Mouse (Mus musculus): ENCODE data around the gene Nat14. TPM values are rescaled to one million over a fixed set of nuclear protein-coding genes. Genes with fewer than 3 reads are reported as not detected.
A peak's percentile ranks its signal among the peaks of the same experiment; 100 is the strongest.

Nat14 gene
- total RNA-seq, 2 experiments from 2014 or later: 3.2 to 4.6 TPM

DNA sequence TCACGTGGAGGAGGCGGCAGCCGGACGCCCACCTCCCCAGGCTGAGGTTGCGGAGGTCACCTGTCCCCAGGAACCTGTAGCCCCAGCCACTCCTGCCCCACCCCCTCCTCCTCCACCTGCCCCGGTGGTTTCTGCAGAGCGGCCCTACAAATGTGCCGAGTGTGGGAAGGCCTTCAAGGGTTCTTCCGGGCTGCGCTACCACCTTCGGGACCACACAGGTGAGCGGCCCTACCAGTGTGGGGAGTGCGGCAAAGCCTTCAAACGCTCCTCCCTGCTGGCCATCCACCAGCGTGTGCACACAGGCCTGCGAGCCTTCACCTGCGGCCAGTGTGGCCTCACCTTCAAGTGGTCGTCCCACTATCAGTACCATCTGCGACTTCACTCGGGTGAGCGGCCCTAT lies 1.9 kb upstream of the Nat14 start:
- DNase-seq (ENCODE audit: low spot score): no peak

DNA sequence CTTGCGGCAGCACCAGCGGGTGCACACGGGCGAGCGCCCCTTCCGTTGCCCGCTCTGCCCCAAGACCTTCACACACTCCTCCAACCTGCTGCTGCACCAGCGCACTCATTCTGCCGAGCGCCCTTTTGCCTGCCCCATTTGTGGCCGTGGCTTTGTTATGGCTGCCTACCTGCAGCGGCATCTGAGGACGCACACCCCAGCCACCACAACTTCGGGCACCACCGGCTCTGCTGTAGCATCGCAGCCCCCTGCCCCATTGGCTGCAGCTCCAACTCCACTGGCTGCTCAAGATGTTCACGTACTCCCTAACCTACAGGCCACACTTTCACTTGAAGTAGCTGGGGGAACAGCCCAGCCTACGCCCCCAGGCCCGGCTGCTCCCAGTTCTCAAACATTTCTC lies 1.3 kb upstream of the Nat14 start:
- DNase-seq (ENCODE audit: low spot score): no peak

DNA sequence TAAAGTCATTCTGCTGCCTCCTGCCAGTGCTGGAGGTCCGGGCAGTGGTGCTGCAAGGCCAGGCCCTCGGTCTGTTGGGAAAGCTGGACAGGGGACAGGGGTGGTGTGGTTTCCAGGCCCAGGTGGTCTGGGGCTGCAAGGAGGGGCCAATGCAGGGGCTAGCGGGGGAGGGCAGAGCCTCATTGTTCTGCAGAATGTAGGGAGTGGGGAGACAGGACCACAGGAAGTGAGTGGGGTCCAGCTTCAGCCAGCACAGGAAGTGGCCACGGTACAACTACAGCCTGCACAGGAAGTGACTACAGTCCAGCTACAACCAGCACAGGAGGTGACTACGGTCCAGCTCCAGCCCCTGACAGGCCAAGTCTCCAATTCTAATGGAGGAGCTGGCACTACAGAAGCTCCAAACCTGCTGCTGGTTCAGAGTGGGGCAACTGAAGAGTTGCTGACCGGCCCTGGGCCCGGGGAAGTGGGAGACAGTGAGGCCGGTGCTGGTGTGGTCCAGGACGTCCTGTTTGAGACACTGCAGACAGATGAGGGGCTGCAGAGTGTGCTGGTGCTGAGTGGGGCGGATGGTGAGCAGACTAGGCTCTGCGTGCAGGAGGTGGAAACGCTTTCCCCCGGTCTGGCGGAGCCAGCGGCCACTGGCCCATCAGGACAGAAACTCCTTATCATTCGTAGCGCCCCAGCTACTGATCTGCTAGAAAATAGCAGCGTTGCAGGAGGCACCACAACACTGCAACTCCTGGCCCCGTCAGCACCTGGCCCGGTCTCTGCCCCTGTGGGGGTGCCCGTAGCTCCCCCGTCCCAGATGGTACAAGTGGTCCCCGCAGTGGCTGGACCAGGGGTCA lies 628 bp upstream of the Nat14 start:
- DNase-seq (ENCODE audit: low spot score): no peak

DNA sequence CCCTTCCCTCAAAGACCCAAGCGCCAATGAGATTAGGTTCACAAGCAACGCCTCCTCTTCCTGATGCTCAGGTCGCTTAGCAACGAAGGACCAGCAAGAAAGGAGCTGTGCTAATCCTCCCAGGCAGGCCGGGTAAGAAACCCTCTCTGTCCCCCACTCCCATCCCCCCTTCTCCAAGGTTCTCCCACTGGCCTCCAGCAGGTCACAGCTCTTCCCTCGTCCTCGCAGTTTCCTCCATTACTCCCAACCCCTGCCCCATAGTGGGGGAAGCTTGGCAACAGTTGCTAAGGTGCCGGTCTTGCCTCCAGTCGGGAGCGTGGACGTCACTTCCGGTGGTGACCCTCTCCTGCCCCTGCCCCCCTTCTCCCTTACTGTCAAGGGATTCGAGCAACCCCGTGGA lies 680 bp downstream of the Nat14 start:
- peak; percentile 61 for DNase-seq (ENCODE audit: low spot score)

DNA sequence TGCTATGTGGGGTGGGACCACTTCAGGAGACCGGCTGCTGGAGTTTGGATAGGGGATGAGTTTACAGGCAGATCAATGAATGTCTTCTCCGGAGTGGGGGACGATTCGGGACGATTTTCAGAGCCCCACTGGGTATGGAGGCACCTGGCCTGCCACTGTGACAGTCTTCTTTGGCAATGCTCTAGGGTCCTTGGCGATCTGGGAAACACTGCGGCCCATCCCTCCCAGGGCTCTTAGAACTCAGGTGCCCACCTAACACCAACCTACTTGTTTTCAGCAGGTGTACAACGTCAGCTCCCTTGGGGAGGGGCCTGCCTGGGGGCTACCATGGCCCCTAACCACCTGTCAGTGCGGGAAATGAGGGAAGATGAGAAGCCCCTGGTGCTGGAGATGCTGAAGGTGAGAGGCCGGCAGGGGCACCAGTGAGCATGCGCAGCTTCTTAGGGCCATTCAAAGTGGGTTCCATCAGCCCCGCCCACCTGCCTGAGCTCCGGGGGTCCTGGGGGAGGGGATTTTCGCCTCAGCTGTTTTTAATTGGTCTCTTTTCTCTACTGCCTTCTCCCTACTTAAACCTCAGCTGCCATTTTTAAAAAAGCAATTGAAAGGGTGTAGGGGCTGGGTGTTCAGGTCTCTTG lies 1.2 kb downstream of the Nat14 start:
- no peak for DNase-seq (ENCODE audit: low spot score)

DNA sequence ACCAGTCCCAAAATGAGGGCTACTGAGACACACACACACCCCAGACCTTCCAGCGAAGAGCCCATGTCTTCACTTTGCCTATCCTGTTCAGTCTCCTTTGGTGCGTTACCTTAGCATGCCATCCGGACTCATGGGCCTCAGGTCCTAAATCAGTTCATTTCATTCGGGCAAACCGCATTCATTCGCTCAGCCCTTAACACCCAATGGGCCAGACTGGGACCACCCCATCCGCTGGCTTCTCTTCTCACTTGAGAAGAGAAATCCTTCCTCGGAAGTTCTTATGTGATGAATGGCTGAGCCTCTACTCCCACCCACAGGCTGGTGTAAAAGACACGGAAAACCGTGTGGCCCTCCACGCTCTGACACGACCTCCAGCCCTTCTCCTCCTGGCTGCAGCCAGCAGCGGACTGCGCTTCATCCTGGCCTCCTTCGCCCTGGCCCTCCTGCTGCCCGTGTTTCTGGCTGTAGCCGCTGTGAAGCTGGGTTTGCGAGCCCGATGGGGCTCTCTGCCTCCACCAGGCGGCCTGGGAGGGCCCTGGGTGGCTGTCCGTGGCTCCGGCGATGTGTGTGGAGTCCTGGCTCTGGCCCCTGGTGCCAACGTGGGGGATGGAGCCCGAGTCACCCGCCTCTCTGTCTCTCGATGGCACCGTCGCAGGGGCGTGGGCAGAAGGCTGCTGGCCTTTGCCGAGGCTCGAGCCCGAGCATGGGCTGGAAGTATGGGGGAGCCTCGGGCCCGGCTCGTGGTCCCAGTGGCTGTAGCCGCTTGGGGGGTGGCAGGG lies 1.9 kb downstream of the Nat14 start:
- no peak for DNase-seq (ENCODE audit: low spot score)

DNA sequence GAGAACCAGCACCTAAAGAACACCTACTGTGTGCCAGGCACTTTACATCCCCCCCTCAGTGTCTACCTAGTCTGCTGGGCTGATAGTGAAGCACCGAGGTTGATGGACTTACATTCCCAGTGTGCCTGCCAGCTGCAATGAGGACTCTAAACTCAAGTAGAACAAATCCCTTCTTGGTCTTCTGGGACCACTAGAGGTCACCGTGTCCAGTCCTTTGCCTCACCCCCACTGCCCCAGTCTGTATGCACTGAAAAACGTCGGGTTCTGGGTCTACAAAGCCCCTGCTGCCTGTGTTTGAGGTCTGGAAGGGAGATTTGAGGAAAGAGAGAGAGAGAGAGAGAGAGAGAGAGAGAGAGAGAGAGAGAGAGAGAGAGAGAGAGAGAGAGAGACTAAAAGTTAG lies 2.7 kb downstream of the Nat14 start:
- no peak for DNase-seq (ENCODE audit: low spot score)

DNA sequence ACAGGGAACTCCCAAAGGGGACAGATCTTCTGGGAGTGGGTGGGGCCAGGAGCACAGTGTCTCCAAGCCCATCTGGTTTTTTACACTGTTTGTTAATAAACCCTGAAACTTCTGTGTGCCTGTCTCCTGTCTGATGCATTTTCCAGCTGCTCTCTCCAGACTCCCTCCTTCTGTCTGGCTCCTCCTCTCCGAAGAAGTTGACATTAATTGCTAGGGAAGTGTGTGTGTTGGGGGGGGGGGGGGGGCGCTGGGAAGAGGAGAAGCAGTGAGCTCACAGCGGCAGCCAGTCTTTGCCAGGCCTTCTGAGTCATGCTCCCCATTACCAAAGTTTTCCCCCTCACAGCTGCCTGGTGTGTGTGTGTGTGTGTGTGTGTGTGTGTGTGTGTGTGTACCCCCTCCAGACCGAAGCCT lies 3.1 kb downstream of the Nat14 start:
- peak; percentile 72 for DNase-seq (ENCODE audit: low spot score)

DNA sequence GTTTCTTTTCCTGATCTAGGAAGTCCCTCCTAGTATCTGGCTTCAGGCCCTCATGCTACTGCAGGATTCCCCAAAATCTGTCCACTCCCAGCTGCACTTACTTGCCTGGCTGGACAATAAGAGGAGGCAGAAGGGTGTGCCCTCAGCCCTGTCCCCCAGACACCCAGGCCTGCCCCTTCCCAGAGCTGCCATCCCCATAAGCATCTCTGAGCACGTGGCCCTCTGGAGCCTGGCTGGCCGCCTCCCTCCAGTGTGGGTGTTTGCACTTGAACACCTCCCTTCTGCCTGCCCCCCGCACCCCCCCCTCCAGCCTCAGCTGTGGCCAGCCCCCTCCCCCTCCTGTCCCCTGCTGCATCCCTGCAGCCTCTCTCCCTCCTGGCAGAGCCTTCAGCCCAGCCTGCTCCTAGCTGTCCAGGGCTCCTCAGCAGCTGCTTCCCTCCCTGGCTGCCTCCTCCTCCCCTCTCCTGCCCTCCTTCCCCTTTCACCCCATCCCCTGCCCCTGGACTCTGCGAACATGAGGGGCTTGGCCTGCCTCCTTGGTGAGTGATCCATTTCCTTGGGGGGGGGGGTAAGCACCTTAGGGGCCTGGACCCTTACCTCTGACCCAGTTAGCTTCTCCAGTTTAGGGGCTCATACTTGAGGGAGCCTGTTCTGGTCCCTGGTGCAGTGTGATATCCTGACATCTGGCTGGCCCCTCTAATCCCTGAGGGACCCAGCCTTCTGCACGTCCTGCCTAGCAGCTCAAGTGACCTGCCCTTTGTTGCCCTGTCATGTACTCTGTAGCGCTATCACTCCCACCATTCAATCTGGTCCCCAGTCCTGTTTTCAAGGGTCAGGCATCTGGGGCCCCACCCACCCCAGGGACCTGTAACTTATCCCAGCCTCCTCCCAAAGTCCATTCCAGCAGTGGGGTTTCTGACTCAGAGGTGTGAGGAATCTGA lies 3.9 kb downstream of the Nat14 start, which contains the start of gene Ssc5d:
Ssc5d (plus strand) TSS at position 345 of the 941 bp plus-strand sequence.
- DNase-seq (ENCODE audit: low spot score): peak; percentile 59

DNA sequence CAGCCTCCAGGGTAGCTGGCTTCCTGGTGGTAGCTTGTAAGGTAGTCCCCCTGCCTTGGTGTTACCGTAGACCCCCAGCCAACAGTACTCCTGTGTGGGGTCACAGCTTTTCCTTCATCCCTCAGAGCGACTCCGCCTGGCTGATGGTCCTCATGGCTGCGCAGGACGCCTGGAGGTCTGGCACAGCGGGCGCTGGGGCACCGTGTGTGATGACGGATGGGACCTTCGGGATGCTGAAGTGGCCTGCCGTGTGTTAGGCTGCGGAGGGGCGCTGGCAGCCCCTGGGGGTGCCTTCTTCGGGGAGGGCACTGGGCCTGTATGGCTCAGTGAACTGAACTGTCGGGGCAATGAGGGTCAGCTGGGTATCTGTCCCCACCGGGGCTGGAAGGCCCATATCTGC lies 5.0 kb downstream of the Nat14 start:
- no peak for DNase-seq (ENCODE audit: low spot score)

DNA sequence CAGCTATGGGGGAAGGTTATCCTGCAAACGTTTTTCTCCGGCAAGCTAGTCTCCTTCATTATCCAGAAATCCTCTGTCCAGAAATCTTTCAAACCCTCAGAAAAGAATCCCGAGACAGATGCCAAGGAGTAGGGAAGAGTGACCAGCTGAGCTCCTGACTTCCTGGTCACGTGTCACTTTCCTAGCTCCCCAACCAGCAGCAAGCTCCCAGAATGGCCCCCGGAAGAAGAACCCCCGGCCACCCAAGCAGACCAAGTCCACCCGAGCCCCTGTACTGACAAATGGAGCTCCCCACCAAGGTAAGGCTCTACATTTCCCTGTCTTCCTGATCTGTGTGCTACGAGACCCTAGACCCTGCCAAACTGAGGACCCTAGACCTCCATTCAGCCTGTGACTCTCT lies 5.9 kb downstream of the Nat14 start:
- no peak for DNase-seq (ENCODE audit: low spot score)

DNA sequence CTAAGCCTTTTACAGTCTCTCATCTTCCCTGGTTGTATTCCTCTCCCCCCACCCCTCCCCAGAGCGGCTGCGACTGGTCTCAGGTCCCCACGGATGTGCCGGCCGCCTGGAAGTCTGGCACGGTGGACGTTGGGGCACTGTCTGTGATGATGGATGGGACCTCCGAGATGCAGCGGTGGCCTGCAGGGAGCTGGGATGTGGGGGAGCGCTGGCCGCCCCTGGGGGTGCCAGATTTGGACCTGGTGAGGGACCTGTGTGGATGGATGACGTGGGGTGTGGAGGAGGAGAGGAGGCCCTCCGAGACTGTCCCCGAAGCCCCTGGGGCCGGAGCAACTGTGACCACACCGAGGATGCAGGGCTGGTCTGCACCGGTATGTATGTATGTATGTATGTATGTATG lies 6.5 kb downstream of the Nat14 start:
- DNase-seq (ENCODE audit: low spot score): no peak

DNA sequence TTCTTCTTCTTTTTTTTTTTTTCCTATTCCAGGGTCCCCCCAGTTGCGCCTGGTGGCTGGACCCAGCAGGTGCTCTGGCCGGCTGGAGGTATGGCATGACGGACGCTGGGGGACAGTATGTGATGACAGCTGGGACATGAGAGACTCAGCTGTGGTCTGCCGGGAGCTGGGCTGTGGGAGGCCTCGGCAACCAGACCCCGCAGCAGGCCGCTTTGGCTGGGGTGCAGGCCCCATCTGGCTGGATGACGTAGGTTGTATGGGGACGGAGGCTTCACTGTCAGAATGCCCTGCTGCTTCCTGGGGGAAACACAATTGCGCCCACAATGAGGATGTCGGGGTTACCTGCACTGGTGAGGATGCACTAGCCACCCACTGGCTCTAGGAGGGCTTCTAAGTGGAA lies 11.3 kb downstream of the Nat14 start:
- no peak for DNase-seq (ENCODE audit: low spot score)

DNA sequence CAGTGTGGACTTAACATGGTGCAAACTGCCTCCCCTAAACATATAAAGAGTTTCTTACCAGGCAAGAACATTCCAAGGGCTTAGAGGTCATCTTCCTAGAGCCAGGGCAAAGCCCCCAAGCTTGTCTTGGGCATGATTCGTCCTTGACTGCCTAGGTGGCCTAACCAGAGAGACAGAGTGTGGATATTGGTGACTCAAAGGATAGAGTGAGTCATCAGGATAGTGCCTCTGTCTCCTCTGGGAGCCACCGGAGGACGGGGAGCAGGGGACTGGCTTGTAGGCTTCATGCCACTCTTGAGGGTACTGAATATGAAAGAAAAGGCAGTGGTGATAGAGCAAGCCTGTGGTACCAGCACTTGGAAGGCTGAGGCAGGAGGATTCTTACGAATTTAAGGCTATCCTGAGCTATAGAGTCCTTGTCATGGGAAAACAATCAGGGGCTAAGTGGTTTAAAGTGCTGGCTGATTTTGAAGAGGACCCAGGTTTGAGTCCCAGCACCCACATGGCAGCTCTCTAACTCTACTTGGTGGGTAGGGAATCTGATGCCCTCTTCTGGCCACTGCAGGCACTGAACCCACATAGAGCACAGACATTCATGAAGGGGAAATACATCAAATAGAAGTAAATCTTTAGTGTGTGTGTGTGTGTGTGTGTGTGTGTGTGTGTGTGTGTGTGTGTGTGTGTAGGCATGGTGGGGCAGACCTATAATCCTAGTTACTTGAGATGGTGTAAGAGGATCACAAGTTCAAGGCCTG lies 12.5 kb downstream of the Nat14 start:
- no peak for DNase-seq (ENCODE audit: low spot score)

DNA sequence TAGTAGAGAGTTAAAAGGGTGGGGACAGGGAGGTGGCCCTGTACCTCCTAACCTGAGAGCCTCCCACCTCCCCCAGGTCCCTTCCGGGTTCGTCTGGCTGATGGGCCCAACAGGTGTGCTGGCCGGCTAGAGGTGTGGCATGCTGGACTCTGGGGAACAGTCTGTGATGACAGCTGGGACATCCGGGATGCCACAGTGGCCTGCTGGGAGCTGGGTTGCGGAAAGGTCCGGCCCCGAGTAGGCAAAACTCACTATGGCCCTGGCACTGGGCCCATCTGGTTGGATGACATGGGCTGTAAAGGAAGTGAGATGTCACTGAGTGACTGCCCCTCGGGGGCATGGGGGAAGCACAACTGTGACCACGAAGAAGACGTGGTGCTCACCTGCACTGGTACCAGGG lies 15.0 kb downstream of the Nat14 start:
- no peak for DNase-seq (ENCODE audit: low spot score)

DNA sequence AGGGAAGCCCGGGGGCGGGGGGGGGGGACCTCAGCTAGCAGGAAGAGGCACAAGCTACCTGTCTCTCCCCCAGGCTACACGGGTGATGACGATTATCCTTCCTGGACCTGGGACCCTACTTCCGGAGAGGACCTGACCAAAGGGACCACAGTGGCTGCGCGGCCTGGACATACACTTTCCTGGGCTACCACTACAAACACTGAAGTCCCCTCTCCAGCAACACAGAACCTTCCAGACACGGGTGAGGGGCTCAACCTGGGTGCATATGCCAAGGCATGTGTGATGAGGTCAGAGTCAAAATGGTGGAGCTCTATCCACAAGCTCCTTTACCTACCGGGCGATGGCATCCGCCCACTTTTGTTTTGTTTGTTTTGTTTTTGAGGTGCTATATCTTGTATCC lies 15.6 kb downstream of the Nat14 start:
- DNase-seq (ENCODE audit: low spot score): no peak

DNA sequence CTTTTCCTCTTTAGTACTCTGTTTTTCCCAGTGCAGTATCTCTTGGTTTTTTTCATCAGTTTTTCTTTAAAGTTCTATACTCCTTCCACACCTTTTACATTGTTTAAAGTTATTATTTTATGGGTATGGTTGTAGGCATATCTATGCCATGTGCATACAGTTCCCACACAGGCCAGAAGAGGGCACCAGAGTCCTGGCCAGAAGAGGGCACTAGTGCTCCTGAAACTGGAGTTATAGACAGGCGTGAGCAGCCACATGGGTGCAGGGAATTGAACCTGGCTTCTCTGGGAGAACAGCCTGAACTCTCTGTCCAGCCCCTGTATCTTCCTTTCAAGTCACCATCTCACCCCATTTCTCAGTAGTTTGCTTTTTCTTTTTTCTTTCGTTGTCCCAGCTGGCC lies 16.6 kb downstream of the Nat14 start:
- DNase-seq (ENCODE audit: low spot score): peak; percentile 81

DNA sequence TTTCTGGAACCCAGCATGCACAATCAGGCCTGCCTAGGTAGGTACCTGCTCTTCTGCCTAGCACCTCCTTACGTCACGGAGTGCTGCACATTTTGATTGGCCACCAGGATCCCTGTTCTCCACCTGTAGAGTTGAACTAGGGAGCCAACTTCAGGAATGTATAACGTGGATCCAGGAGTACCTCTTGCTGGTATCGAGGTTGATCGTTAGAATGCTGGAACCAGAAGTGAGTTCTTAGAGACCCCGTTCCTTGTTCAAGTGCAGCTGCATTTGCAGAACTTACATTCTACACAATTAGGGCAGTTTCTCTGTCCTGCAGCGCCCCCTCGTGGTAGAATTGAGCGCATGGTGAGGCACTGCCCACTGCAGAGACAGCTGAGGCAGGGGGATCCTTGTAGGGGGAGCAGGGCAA lies 18.2 kb downstream of the Nat14 start:
- DNase-seq (ENCODE audit: low spot score): peak; percentile 87

DNA sequence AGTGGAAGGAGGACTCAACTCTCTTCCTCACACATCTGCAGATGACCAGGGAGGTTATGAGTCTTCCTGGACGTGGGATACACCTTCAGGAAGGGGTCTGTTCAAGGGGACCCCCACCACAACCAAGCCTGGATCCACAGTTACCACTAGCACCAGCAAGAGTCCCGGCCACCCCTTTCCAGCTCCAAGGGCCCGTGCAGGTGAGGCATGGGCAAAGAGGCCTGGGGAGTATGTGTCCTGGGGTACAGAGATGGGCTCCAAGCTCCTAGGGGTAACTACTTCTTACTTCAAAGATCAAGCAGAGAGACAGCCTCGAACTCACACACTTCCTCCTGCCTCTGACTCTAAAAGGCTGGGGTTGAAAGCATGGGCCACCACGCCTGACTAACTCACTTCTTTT lies 20.8 kb downstream of the Nat14 start:
- DNase-seq (ENCODE audit: low spot score): no peak

DNA sequence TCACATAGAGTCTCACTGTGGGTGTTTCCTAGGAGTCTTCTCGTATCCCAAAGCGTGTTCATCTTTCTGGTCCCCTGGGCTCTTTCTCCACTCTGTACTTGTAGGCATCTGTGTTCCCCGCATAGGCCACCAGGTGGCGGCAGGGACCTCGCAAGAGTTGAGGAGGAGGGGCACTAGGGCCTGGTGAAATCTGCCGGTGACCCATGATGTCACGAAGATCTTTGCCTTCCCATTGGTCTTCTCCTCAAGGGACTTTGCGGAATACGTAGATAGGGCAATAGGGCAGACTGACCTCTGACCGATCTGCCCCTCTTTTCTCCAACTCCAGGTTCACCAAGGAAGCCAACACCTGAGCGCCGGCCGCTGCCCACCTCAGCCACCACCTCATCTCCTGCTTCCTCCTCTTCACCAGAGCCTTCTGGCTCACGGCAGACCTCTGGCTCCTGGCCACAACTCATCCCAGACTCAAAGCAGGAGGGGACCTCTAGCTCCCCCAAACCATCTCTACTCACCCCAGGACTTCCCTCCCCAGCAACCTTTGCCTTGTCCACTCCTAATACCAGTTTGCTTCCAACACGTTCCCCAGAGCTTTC lies 21.5 kb downstream of the Nat14 start:
- DNase-seq (ENCODE audit: low spot score): peak; percentile 96

Measured in gastrocnemius, adult 18-20 months (tissue).